Mouse (Mus musculus): ENCODE data around the gene Tango6. TPM values are rescaled to one million over a fixed set of nuclear protein-coding genes. Genes with fewer than 3 reads are reported as not detected.
A peak's percentile ranks its signal among the peaks of the same experiment; 100 is the strongest.

Tango6 gene
- polyA plus RNA-seq, 1 experiment from 2014 or later, result 8.9 TPM

- no peaks in the 10 kb centered on the region for H3K9me3 ChIP-seq (replicated peaks)
Measured at GRCm38 (mm10) chr8:106817171-106817545, 134.3 kb downstream of the Tango6 start.

GRCm38 (mm10) chr8:106818626-106819515, 136.0 kb downstream of the Tango6 start:
- no peaks in the 10 kb centered on the region for H3K9me3 ChIP-seq (replicated peaks)
- ATAC-seq (ENCODE audit: insufficient number of reproducible peaks, low FRiP score), result no peak
- WGBS, result 85% methylated on average over 17 of the region's 17 CpGs
- no peaks in the 10 kb centered on the region for H3K27me3 ChIP-seq (replicated peaks)
- no peak overlapping the region for H3K4me2 ChIP-seq
- H3K27ac ChIP-seq (ENCODE audit: poor library complexity, severe bottlenecking), result no peak overlapping the region
- H3K4me3 ChIP-seq, result no peak overlapping the region
- H3K36me3 ChIP-seq, result 0 out of 2 replicates have a peak, but pooled peaks cover 8% of the 10 kb centered on the region
- peaks cover 17% of the 10 kb centered on the region for H3K4me1 ChIP-seq (replicated peaks)
- no peak overlapping the region for H3K9ac ChIP-seq

More at GRCm38 (mm10) chr8:106817171-106817545, 134.3 kb downstream of the Tango6 start:
- Histone ChIP-seq H3K4me1 (replicated peaks) (peaks cover 18% of the 10 kb centered on the region), H3K27me3 (replicated peaks) (no peaks in the 10 kb centered on the region), H3K27ac (ENCODE audit: poor library complexity, severe bottlenecking) (no peak overlapping the region), H3K4me2 (no peak overlapping the region), H3K9ac (no peak overlapping the region), H3K36me3 (0 out of 2 replicates have a peak, but pooled peaks cover 4% of the 10 kb centered on the region), H3K4me3 (no peak overlapping the region)
- ATAC-seq (ENCODE audit: insufficient number of reproducible peaks, low FRiP score), result no peak
- 64% methylated on average over 4 of the region's 4 CpGs for WGBS

- H3K4me1 ChIP-seq (replicated peaks), result peaks cover 17% of the 10 kb centered on the region
- H3K9me3 ChIP-seq (replicated peaks), result no peaks in the 10 kb centered on the region
- no peaks in the 10 kb centered on the region for H3K27me3 ChIP-seq (replicated peaks)
- ATAC-seq (ENCODE audit: insufficient number of reproducible peaks, low FRiP score), result no peak
- H3K4me3 ChIP-seq, result no peak overlapping the region
- H3K9ac ChIP-seq, result no peak overlapping the region
- H3K4me2 ChIP-seq, result no peak overlapping the region
- WGBS, result 79% methylated on average over 3 of the region's 3 CpGs
- no peak overlapping the region for H3K27ac ChIP-seq (ENCODE audit: poor library complexity, severe bottlenecking)
- H3K36me3 ChIP-seq, result 0 out of 2 replicates have a peak, but pooled peaks cover 8% of the 10 kb centered on the region
Measured at GRCm38 (mm10) chr8:106819581-106819980, 136.7 kb downstream of the Tango6 start.

- ATAC-seq (ENCODE audit: insufficient number of reproducible peaks, low FRiP score), result no peak
- Histone ChIP-seq H3K9ac (no peak overlapping the region), H3K4me3 (no peak overlapping the region), H3K36me3 (0 out of 2 replicates have a peak, but pooled peaks cover 8% of the 10 kb centered on the region), H3K27ac (ENCODE audit: poor library complexity, severe bottlenecking) (no peak overlapping the region), H3K4me1 (replicated peaks) (peaks cover 17% of the 10 kb centered on the region), H3K4me2 (no peak overlapping the region), H3K27me3 (replicated peaks) (no peaks in the 10 kb centered on the region), H3K9me3 (replicated peaks) (no peaks in the 10 kb centered on the region)
- 66% methylated on average over 14 of the region's 14 CpGs for WGBS
Measured at GRCm38 (mm10) chr8:106820553-106821515, 138.0 kb downstream of the Tango6 start.

- Histone ChIP-seq H3K27me3 (replicated peaks) (no peaks in the 10 kb centered on the region), H3K9me3 (replicated peaks) (no peaks in the 10 kb centered on the region), H3K4me2 (no peak overlapping the region), H3K36me3 (no peaks in the 10 kb centered on the region), H3K4me1 (replicated peaks) (no peaks in the 10 kb centered on the region), H3K9ac (no peak overlapping the region), H3K27ac (ENCODE audit: poor library complexity, severe bottlenecking) (no peak overlapping the region), H3K4me3 (no peak overlapping the region)
- no peak for ATAC-seq (ENCODE audit: insufficient number of reproducible peaks, low FRiP score)
- 84% methylated on average over 6 of the region's 6 CpGs for WGBS
Measured at GRCm38 (mm10) chr8:106828921-106829320, 146.1 kb downstream of the Tango6 start.

GRCm38 (mm10) chr8:106829526-106830045, 146.7 kb downstream of the Tango6 start:
- Histone ChIP-seq H3K36me3 (no peaks in the 10 kb centered on the region), H3K4me1 (replicated peaks) (peaks cover 2% of the 10 kb centered on the region), H3K27me3 (replicated peaks) (no peaks in the 10 kb centered on the region), H3K27ac (ENCODE audit: poor library complexity, severe bottlenecking) (no peak overlapping the region), H3K4me3 (no peak overlapping the region), H3K9me3 (replicated peaks) (no peaks in the 10 kb centered on the region), H3K9ac (no peak overlapping the region), H3K4me2 (no peak overlapping the region)
- ATAC-seq (ENCODE audit: insufficient number of reproducible peaks, low FRiP score), result no peak
- WGBS, result 78% methylated on average over 5 of the region's 5 CpGs

- H3K27ac ChIP-seq (ENCODE audit: poor library complexity, severe bottlenecking), result peak overlapping the region; percentile 73
- 19% methylated on average over 1 of the region's 1 CpGs for WGBS
Measured at GRCm38 (mm10) chr8:106834899-106835298, 152.0 kb downstream of the Tango6 start.

GRCm38 (mm10) chr8:106836525-106836924, 153.7 kb downstream of the Tango6 start:
- H3K27me3 ChIP-seq (replicated peaks), result no peaks in the 10 kb centered on the region
- H3K9me3 ChIP-seq (replicated peaks), result no peaks in the 10 kb centered on the region
- WGBS, result 80% methylated on average over 6 of the region's 6 CpGs
- no peak for ATAC-seq (ENCODE audit: insufficient number of reproducible peaks, low FRiP score)
- no peaks in the 10 kb centered on the region for H3K36me3 ChIP-seq
- peaks cover 34% of the 10 kb centered on the region for H3K4me1 ChIP-seq (replicated peaks)
- H3K4me3 ChIP-seq, result no peak overlapping the region
- H3K27ac ChIP-seq (ENCODE audit: poor library complexity, severe bottlenecking), result no peak overlapping the region
- H3K9ac ChIP-seq, result no peak overlapping the region
- no peak overlapping the region for H3K4me2 ChIP-seq

More at GRCm38 (mm10) chr8:106834899-106835298, 152.0 kb downstream of the Tango6 start:
- Histone ChIP-seq H3K4me1 (replicated peaks) (peaks cover 29% of the 10 kb centered on the region), H3K9me3 (replicated peaks) (no peaks in the 10 kb centered on the region), H3K4me2 (no peak overlapping the region), H3K4me3 (no peak overlapping the region), H3K36me3 (no peaks in the 10 kb centered on the region), H3K9ac (no peak overlapping the region), H3K27me3 (replicated peaks) (no peaks in the 10 kb centered on the region)
- ATAC-seq (ENCODE audit: insufficient number of reproducible peaks, low FRiP score), result peak; percentile 61; the same call in 1 of the 2 replicates

GRCm38 (mm10) chr8:106838803-106839202, 155.9 kb downstream of the Tango6 start:
- no peaks in the 10 kb centered on the region for H3K27me3 ChIP-seq (replicated peaks)
- no peak for ATAC-seq (ENCODE audit: insufficient number of reproducible peaks, low FRiP score)
- H3K9me3 ChIP-seq (replicated peaks), result no peaks in the 10 kb centered on the region; the same call in 1 of the 2 replicates
- WGBS, result 61% methylated on average over 6 of the region's 6 CpGs
- H3K36me3 ChIP-seq, result peaks cover 3% of the 10 kb centered on the region; the same call in 1 of the 2 replicates
- peaks cover 34% of the 10 kb centered on the region for H3K4me1 ChIP-seq (replicated peaks)
- peak overlapping the region; percentile 50 for H3K4me2 ChIP-seq
- H3K27ac ChIP-seq (ENCODE audit: poor library complexity, severe bottlenecking), result peak overlapping the region; percentile 96
- H3K9ac ChIP-seq, result peak overlapping the region; percentile 51
- H3K4me3 ChIP-seq, result no peak overlapping the region

GRCm38 (mm10) chr8:106839209-106840001, 156.5 kb downstream of the Tango6 start:
- H3K4me3 ChIP-seq, result no peak overlapping the region
- 35% methylated on average over 11 of the region's 11 CpGs for WGBS
- peak overlapping the region; percentile 50 for H3K4me2 ChIP-seq
- peak overlapping the region; percentile 96 for H3K27ac ChIP-seq (ENCODE audit: poor library complexity, severe bottlenecking)
- H3K27me3 ChIP-seq (replicated peaks), result no peaks in the 10 kb centered on the region
- no peaks in the 10 kb centered on the region; the same call in 1 of the 2 replicates for H3K9me3 ChIP-seq (replicated peaks)
- peak overlapping the region; percentile 51 for H3K9ac ChIP-seq
- peak; percentile 66; the same call in 1 of the 2 replicates for ATAC-seq (ENCODE audit: insufficient number of reproducible peaks, low FRiP score)
- H3K4me1 ChIP-seq (replicated peaks), result peaks cover 34% of the 10 kb centered on the region
- peaks cover 5% of the 10 kb centered on the region; the same call in 1 of the 2 replicates for H3K36me3 ChIP-seq
